Mouse (Mus musculus) megakaryocyte, embryonic 14.5 days (primary cell): ENCODE data around the gene Ccser1. TPM values are rescaled to one million over a fixed set of nuclear protein-coding genes. Genes with fewer than 3 reads are reported as not detected.

ENCODE experiments used
- H3K27me3 ChIP-seq: replicated peaks from 2 replicates; pipeline ENCODE3; 2012; ENCODE audit warnings: inconsistent platforms
- H3K36me3 ChIP-seq: replicated peaks from 2 replicates; pipeline ENCODE3; 2012; ENCODE audit warnings: low read length, inconsistent platforms, mixed read lengths
- H3K4me1 ChIP-seq: 2 replicates; pipeline ENCODE4 v1.6.1; 2012; ENCODE audit warnings: inconsistent platforms
- H3K4me3 ChIP-seq: replicated peaks from 2 replicates; pipeline ENCODE3; 2012; ENCODE audit warnings: moderate library complexity, mild to moderate bottlenecking, inconsistent platforms
- H3K9me3 ChIP-seq: 2 replicates; pipeline ENCODE4 v1.6.1; 2012; ENCODE audit warnings: inconsistent platforms
- FLI1 ChIP-seq: IDR thresholded peaks from 2 replicates; pipeline ENCODE4 v1.6.1; 2012; ENCODE audit warnings: low read length, inconsistent platforms, mixed read lengths
- GATA1 ChIP-seq: IDR thresholded peaks from 3 replicates; pipeline ENCODE4 v1.6.1; 2012; ENCODE audit warnings: mixed read lengths, low read length, inconsistent platforms, borderline replicate concordance
- polyA plus RNA-seq: library from polyadenylated mRNA; stranded (reverse); fragments of >175 nt; gene quantifications from 2 replicates; pipeline ENCODE4 v1.2.3, GENCODE M21; 2012; ENCODE audit warnings: low replicate concordance; ENCODE audit not compliant: insufficient read depth

Ccser1 gene
- polyA plus RNA-seq, 1 experiment: 0.15 TPM

GRCm38 (mm10) chr6:61273430-61273829 is 93.3 kb downstream of the Ccser1 start:
- H3K9me3 ChIP-seq: no peaks in the 10 kb centered on the region
- no peaks in the 10 kb centered on the region for H3K27me3 ChIP-seq
- H3K4me3 ChIP-seq: no peak overlapping the region
- no peaks in the 10 kb centered on the region for H3K36me3 ChIP-seq
- H3K4me1 ChIP-seq: peaks cover 51% of the 10 kb centered on the region
- no peak for TF ChIP-seq GATA1
- no peak for TF ChIP-seq FLI1

GRCm38 (mm10) chr6:61279506-61279905 is 99.4 kb downstream of the Ccser1 start:
- Histone ChIP-seq H3K4me1 (peaks cover 3% of the 10 kb centered on the region; the same call in 1 of the 2 replicates), H3K4me3 (no peak overlapping the region), H3K36me3 (no peaks in the 10 kb centered on the region), H3K9me3 (no peaks in the 10 kb centered on the region), H3K27me3 (no peaks in the 10 kb centered on the region)
- no peak for TF ChIP-seq FLI1
- no peak for TF ChIP-seq GATA1

GRCm38 (mm10) chr6:61292927-61293326 is 112.8 kb downstream of the Ccser1 start:
- Histone ChIP-seq H3K27me3 (no peaks in the 10 kb centered on the region), H3K36me3 (peaks cover 3% of the 10 kb centered on the region), H3K4me3 (no peak overlapping the region), H3K4me1 (peaks cover 32% of the 10 kb centered on the region), H3K9me3 (peaks cover 3% of the 10 kb centered on the region; the same call in 1 of the 2 replicates)
- TF ChIP-seq GATA1 (no peak), FLI1 (no peak)

GRCm38 (mm10) chr6:61295535-61295934 is 115.4 kb downstream of the Ccser1 start:
- H3K4me1 ChIP-seq: peaks cover 48% of the 10 kb centered on the region
- H3K36me3 ChIP-seq: no peaks in the 10 kb centered on the region
- H3K27me3 ChIP-seq: no peaks in the 10 kb centered on the region
- no peak overlapping the region for H3K4me3 ChIP-seq
- H3K9me3 ChIP-seq: no peaks in the 10 kb centered on the region
- no peak for TF ChIP-seq FLI1

GRCm38 (mm10) chr6:61296188-61297037 is 116.3 kb downstream of the Ccser1 start:
- Histone ChIP-seq H3K4me1 (peaks cover 53% of the 10 kb centered on the region), H3K9me3 (no peaks in the 10 kb centered on the region), H3K4me3 (no peak overlapping the region), H3K27me3 (no peaks in the 10 kb centered on the region), H3K36me3 (no peaks in the 10 kb centered on the region)
- TF ChIP-seq GATA1: no peak
- no peak for TF ChIP-seq FLI1

- Histone ChIP-seq H3K4me3 (no peak overlapping the region), H3K27me3 (no peaks in the 10 kb centered on the region), H3K9me3 (no peaks in the 10 kb centered on the region), H3K4me1 (peaks cover 29% of the 10 kb centered on the region), H3K36me3 (no peaks in the 10 kb centered on the region)
- TF ChIP-seq FLI1 (no peak), GATA1 (no peak)
Measured at GRCm38 (mm10) chr6:61300441-61300840, 120.3 kb downstream of the Ccser1 start.

GRCm38 (mm10) chr6:61300975-61301374 is 120.9 kb downstream of the Ccser1 start:
- Histone ChIP-seq H3K27me3 (no peaks in the 10 kb centered on the region), H3K36me3 (no peaks in the 10 kb centered on the region), H3K4me3 (no peak overlapping the region), H3K4me1 (peaks cover 24% of the 10 kb centered on the region), H3K9me3 (no peaks in the 10 kb centered on the region)
- TF ChIP-seq FLI1 (no peak), GATA1 (no peak)

- Histone ChIP-seq H3K4me3 (no peak overlapping the region), H3K4me1 (peaks cover 24% of the 10 kb centered on the region), H3K9me3 (no peaks in the 10 kb centered on the region), H3K36me3 (no peaks in the 10 kb centered on the region), H3K27me3 (no peaks in the 10 kb centered on the region)
- TF ChIP-seq FLI1: no peak
- no peak for TF ChIP-seq GATA1
Measured at GRCm38 (mm10) chr6:61301631-61302030, 121.5 kb downstream of the Ccser1 start.

- TF ChIP-seq FLI1: no peak
- TF ChIP-seq GATA1: no peak
- Histone ChIP-seq H3K36me3 (no peaks in the 10 kb centered on the region), H3K9me3 (peaks cover 7% of the 10 kb centered on the region), H3K4me1 (no peaks in the 10 kb centered on the region), H3K27me3 (no peaks in the 10 kb centered on the region), H3K4me3 (no peak overlapping the region)
Measured at GRCm38 (mm10) chr6:61311324-61312091, 131.4 kb downstream of the Ccser1 start.
